Mouse (Mus musculus) hindbrain, embryonic 11.5 days (tissue): Measurements from ENCODE around the gene Mta3. TPM values are rescaled to one million over a fixed set of nuclear protein-coding genes. Genes with fewer than 3 reads are reported as not detected.

ENCODE experiments used
- ATAC-seq: fragments of 200-750 bp; cut with Nextera tagmentation; 2 replicates; pipeline ENCODE4 v1.8.0; 2017; ENCODE audit warnings: mild to moderate bottlenecking, moderate TSS enrichment, moderate library complexity; ENCODE audit not compliant: low FRiP score
- DNase-seq: peaks from one replicate; pipeline ENCODE4 v3.0.0-alpha.2; 2015; ENCODE audit warnings: low spot score
- H3K27ac ChIP-seq: fragments of 300-500 bp; sonication (generic); 2 replicates; pipeline ENCODE4 v1.5.1; 2014; ENCODE audit warnings: mild to moderate bottlenecking, low read depth, low read length
- H3K27me3 ChIP-seq: fragments of 300-500 bp; sonication (generic); 2 replicates; pipeline ENCODE4 v1.6.1; 2014; ENCODE audit warnings: mild to moderate bottlenecking, low read length, moderate library complexity, mixed read lengths; ENCODE audit not compliant: control insufficient read depth, insufficient read depth
- H3K36me3 ChIP-seq: fragments of 300-500 bp; sonication (generic); 2 replicates; pipeline ENCODE4 v1.6.1; 2014; ENCODE audit warnings: mild to moderate bottlenecking, low read length, moderate library complexity, mixed read lengths; ENCODE audit not compliant: control insufficient read depth, insufficient read depth
- H3K4me1 ChIP-seq: fragments of 300-500 bp; sonication (generic); replicated peaks from 2 replicates; pipeline ENCODE4 v1.6.1; 2014; ENCODE audit warnings: low read length, mixed read lengths; ENCODE audit not compliant: control insufficient read depth, insufficient read depth
- H3K4me2 ChIP-seq: fragments of 300-500 bp; sonication (generic); replicated peaks from 2 replicates; pipeline ENCODE4 v1.6.1; 2014; ENCODE audit warnings: mild to moderate bottlenecking, low read depth, low read length
- H3K4me3 ChIP-seq: fragments of 300-500 bp; sonication (generic); 2 replicates; pipeline ENCODE4 v1.5.1; 2014; ENCODE audit warnings: low read depth, low read length
- H3K9ac ChIP-seq: fragments of 300-500 bp; sonication (generic); 2 replicates; pipeline ENCODE4 v1.6.1; 2014; ENCODE audit warnings: low read depth, low read length
- H3K9me3 ChIP-seq: fragments of 300-500 bp; sonication (generic); 2 replicates; pipeline ENCODE4 v1.6.1; 2016; ENCODE audit warnings: low read length; ENCODE audit not compliant: control insufficient read depth
- WGBS: fragments of 180-500 bp; shearing (Covaris S2); extraction: QIAGEN DNeasy Blood & Tissue Kit; methylation state at CpG from one replicate; pipeline ENCODE4 v1.1.7; 2014; 5-methylcytosine and 5-hydroxymethylcytosine counted together
- polyA plus RNA-seq: library from polyadenylated mRNA; unstranded; fragments of >200 nt; fragmentation: Nextera tagmentation; extraction: Ambion mirVana; gene quantifications from 2 replicates; pipeline ENCODE4 v1.2.1, GENCODE M21; 2014

The Mta3 gene
- polyA plus RNA-seq, 1 experiment from 2014 or later, result 41.7 TPM

DNA sequence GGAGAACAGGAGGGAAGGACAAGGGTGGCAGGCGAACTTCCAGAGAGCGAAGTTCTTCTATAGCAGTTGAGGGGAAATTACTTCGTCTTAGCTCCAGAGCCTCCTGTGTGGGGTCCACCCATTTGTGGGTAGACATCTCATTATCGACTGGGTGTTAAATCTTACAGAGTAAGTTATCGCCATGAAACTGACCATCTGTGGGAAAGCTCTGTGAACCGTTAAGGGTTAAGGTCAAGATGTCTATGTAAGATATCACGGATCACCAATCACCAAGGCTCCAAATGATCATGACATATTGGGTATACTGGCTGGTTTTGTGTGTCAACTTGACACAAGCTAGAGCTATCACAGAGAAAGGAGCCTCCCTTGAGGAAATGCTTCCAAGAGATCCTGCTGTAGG is 21.5 kb upstream of the Mta3 start:
- no peak overlapping the region for H3K4me2 ChIP-seq
- no peak overlapping the region for H3K9ac ChIP-seq
- DNase-seq (no peak), ATAC-seq (no peak)
- H3K27ac ChIP-seq, result no peak overlapping the region
- no peaks in the 10 kb centered on the region for H3K9me3 ChIP-seq
- no peaks in the 10 kb centered on the region for H3K27me3 ChIP-seq
- no peak overlapping the region for H3K4me3 ChIP-seq
- 83% methylated on average over 7 of the region's 7 CpGs for WGBS
- H3K36me3 ChIP-seq, result no peaks in the 10 kb centered on the region
- H3K4me1 ChIP-seq, result no peaks in the 10 kb centered on the region

- no peak for DNase-seq
- Histone ChIP-seq H3K4me2 (no peak overlapping the region), H3K9ac (no peak overlapping the region), H3K27ac (no peak overlapping the region), H3K36me3 (no peaks in the 10 kb centered on the region), H3K4me3 (no peak overlapping the region), H3K9me3 (no peaks in the 10 kb centered on the region), H3K27me3 (no peaks in the 10 kb centered on the region), H3K4me1 (no peaks in the 10 kb centered on the region)
- 51% methylated on average over 2 of the region's 2 CpGs for WGBS
- ATAC-seq, result no peak
Measured at GRCm38 (mm10) chr17:83690418-83690817, 15.5 kb upstream of the Mta3 start.

DNA sequence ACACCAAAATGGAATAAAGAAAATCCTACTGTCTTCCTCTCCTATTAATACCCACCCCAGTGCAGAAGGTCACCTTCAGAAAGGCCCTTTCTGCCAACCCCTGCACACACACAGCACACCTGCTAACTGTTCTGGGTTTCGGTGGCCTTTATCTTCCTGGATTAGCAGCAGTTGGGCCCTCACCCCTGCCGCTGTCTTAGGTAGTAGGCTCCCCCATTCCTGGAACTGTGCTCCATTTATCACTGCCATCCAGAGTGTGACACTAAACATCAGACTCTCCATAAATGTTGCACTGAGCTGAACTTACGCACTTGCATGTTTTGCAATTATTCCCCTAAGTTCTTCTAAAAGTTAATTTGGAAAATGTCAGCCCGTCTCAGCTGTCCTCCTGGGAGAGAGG is 14.6 kb upstream of the Mta3 start:
- no peaks in the 10 kb centered on the region for H3K4me1 ChIP-seq
- H3K36me3 ChIP-seq, result no peaks in the 10 kb centered on the region
- no peak for ATAC-seq
- DNase-seq, result no peak
- 67% methylated on average over 4 of the region's 4 CpGs for WGBS
- H3K9ac ChIP-seq, result no peak overlapping the region
- no peaks in the 10 kb centered on the region for H3K27me3 ChIP-seq
- no peak overlapping the region for H3K4me2 ChIP-seq
- no peaks in the 10 kb centered on the region for H3K9me3 ChIP-seq
- H3K27ac ChIP-seq, result no peak overlapping the region
- H3K4me3 ChIP-seq, result no peak overlapping the region

DNA sequence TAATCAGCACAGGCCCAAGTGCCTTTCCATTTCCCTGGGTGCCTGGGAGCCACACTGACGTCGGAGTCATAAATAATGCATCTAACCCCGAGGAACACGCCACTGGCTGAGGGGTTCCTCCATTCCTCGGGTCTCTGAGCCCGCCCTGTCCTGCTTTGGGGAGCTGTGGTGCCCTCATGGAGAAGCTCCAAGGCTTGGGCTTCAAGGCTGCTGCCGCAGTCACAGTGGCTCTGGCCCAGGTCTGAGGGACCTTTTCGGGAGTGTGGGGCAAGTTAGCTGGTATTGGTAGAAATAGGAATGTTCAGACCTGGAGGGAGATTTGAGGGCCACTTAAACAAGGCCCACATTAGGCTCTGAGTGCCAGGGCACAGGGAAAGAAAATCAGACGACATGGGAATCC is 12.0 kb upstream of the Mta3 start:
- no peak for ATAC-seq
- Histone ChIP-seq H3K27me3 (no peaks in the 10 kb centered on the region), H3K4me2 (no peak overlapping the region), H3K27ac (no peak overlapping the region), H3K36me3 (no peaks in the 10 kb centered on the region), H3K9me3 (no peaks in the 10 kb centered on the region), H3K4me1 (no peaks in the 10 kb centered on the region), H3K9ac (no peak overlapping the region), H3K4me3 (no peak overlapping the region)
- WGBS, result 90% methylated on average over 9 of the region's 9 CpGs
- no peak for DNase-seq

GRCm38 (mm10) chr17:83695785-83696184 is 10.2 kb upstream of the Mta3 start:
- DNase-seq, result no peak
- no peak overlapping the region for H3K9ac ChIP-seq
- no peaks in the 10 kb centered on the region for H3K36me3 ChIP-seq
- H3K9me3 ChIP-seq, result no peaks in the 10 kb centered on the region
- WGBS, result 83% methylated on average over 2 of the region's 2 CpGs
- no peak for ATAC-seq
- H3K4me2 ChIP-seq, result no peak overlapping the region
- no peak overlapping the region for H3K27ac ChIP-seq
- H3K4me3 ChIP-seq, result no peak overlapping the region
- H3K4me1 ChIP-seq, result no peaks in the 10 kb centered on the region
- H3K27me3 ChIP-seq, result no peaks in the 10 kb centered on the region

GRCm38 (mm10) chr17:83699062-83699724 is 6.8 kb upstream of the Mta3 start:
- no peak for DNase-seq
- no peaks in the 10 kb centered on the region for H3K4me1 ChIP-seq
- WGBS, result 84% methylated on average over 8 of the region's 8 CpGs

GRCm38 (mm10) chr17:83700125-83700524 is 5.8 kb upstream of the Mta3 start:
- Histone ChIP-seq H3K4me3 (no peak overlapping the region), H3K4me1 (no peaks in the 10 kb centered on the region), H3K36me3 (no peaks in the 10 kb centered on the region), H3K27ac (no peak overlapping the region), H3K4me2 (no peak overlapping the region), H3K9me3 (no peaks in the 10 kb centered on the region), H3K27me3 (no peaks in the 10 kb centered on the region), H3K9ac (no peak overlapping the region)
- ATAC-seq (no peak), DNase-seq (no peak)
- 80% methylated on average over 9 of the region's 9 CpGs for WGBS

More at GRCm38 (mm10) chr17:83699062-83699724, 6.8 kb upstream of the Mta3 start:
- no peaks in the 10 kb centered on the region for H3K36me3 ChIP-seq
- no peak for ATAC-seq
- H3K9me3 ChIP-seq, result no peaks in the 10 kb centered on the region
- H3K4me3 ChIP-seq, result no peak overlapping the region
- H3K9ac ChIP-seq, result no peak overlapping the region
- no peak overlapping the region for H3K4me2 ChIP-seq
- no peaks in the 10 kb centered on the region for H3K27me3 ChIP-seq
- no peak overlapping the region for H3K27ac ChIP-seq

DNA sequence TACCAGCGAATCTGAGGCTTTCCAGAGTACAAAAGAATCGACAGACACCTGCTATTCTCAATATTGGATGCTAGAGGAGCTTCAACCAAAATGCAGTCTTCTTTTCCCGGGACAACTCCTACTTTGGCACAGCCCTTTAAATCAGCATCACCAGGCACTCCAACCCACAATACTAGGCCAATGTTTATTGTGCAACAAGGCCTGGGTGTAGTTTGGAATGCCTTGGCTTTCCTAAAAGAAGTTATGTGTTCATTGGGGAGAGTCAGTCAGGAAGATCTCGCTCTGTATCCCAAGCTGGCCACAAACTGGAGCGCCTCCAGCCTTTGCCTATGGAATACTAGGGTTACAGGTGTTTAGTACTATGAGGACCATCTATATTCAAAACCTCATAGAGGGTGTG is 1.5 kb upstream of the Mta3 start:
- Histone ChIP-seq H3K27me3 (no peaks in the 10 kb centered on the region), H3K4me2 (no peak overlapping the region), H3K4me1 (no peaks in the 10 kb centered on the region), H3K36me3 (no peaks in the 10 kb centered on the region), H3K9me3 (no peaks in the 10 kb centered on the region), H3K4me3 (no peak overlapping the region), H3K9ac (no peak overlapping the region), H3K27ac (no peak overlapping the region)
- 87% methylated on average over 5 of the region's 5 CpGs for WGBS
- DNase-seq, result no peak
- ATAC-seq, result no peak

GRCm38 (mm10) chr17:83705352-83706115 is 429 bp upstream of the Mta3 start:
- Histone ChIP-seq H3K9me3 (no peaks in the 10 kb centered on the region), H3K4me3 (peak overlapping the region; percentile 74), H3K27me3 (no peaks in the 10 kb centered on the region), H3K9ac (peak overlapping the region; percentile 88), H3K27ac (peak overlapping the region; percentile 73), H3K36me3 (no peaks in the 10 kb centered on the region), H3K4me1 (no peaks in the 10 kb centered on the region), H3K4me2 (peak overlapping the region; percentile 85)
- ATAC-seq, result peak; percentile 78
- 1% methylated on average over 24 of the region's 38 CpGs for WGBS
- peak; percentile 80 for DNase-seq
